Mouse (Mus musculus): Measurements from ENCODE around the gene Ankrd50.

Ankrd50 gene

DNA sequence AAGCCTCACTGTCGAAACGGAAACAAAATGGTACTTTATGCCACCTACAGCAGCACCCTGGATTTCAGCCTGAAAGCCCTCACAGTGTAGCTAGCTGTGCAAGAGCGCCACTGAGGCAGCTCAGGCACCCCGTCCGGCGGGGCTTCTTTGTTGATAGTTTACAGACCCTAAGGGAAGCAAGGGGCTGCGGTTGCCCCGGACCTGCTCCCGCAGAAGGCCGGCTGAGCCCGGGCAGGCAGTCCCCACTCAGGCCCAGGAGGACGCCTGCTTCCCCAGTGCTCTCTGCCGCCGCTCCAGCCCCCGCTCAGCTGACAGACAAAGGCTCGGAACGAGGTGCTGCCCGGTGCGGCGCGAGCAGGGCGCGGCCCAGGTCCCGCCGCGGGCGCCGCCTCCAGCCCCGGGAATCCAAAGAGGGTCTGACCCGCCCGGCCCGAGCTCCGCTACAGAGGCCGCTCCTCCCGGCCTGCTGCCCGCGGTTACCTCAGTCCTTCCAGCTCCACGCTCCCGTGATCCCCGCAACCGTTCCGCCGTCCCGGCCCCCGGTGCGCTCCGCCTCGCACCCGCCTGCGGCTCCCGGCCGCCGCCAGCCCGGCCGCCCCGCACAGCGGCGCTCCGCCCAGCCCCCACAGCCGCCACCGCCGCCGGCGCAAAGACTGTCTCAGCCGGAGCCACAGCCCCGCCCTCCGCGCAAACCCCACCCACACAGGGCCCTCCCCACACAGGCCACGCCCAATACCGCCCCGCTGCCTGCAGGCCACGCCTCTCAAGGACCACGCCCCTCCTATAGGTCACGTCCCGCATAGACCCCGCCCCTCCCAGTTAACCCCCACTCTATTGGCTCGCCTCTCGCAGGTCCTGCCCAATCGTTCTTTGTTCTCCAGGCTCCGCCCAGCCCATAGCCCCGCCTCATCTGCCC lies at the start of gene Ankrd50:
TSS of gene Ankrd50 (minus strand) at position 654 of the 916 bp plus-strand sequence.
- peak; percentile 99 to 100 for DNase-seq

- DNase-seq, result no peak
These were observed 49.6 kb upstream of the Ankrd50 start for GRCm38 (mm10) chr3:38534245-38534644.

- DNase-seq, result no peak
These were observed 35.8 kb upstream of the Ankrd50 start for GRCm38 (mm10) chr3:38520426-38520825.

DNA sequence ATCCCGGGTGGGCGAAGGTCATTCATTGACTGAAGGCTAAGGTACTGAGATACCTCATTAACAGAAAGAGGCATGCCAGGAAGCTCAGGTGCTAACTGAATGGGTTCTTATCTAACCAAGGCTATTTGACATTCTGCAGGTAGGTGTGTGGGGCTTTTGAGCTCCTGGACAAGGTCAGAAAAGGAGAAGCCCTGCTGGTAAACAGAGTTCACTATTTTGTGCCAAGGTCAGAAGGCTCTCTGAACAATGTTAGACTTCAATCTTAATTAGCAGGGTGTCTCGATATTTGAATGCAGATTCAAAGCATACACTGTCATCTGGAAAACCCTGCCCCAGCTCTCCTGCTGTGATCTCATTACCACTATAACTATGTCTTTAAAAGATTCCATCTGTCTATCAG lies 35.3 kb upstream of the Ankrd50 start:
- DNase-seq, result no peak

GRCm38 (mm10) chr3:38503606-38504005 lies 19.0 kb upstream of the Ankrd50 start:
- no peak for DNase-seq

DNA sequence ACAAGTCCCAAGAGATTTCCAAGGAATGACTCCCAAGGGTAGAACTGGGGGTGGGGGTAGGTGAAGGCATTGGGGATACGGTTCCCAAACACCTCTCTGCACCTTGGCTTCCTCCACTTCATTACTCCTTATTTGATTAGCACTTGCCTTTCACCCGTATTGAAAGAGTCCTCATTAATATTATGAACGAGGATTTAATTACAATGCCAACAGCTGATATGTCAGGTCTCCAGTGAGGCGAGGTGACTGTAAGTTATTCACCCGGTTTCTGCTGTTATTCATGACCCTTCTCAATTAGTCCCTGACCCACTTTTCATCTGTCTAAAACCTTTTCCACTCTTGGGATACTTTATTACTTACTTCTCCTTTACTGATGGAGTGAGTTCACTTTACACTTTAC lies 17.5 kb upstream of the Ankrd50 start:
- no peak for DNase-seq

GRCm38 (mm10) chr3:38501739-38502138 lies 17.1 kb upstream of the Ankrd50 start:
- DNase-seq, result no peak

DNA sequence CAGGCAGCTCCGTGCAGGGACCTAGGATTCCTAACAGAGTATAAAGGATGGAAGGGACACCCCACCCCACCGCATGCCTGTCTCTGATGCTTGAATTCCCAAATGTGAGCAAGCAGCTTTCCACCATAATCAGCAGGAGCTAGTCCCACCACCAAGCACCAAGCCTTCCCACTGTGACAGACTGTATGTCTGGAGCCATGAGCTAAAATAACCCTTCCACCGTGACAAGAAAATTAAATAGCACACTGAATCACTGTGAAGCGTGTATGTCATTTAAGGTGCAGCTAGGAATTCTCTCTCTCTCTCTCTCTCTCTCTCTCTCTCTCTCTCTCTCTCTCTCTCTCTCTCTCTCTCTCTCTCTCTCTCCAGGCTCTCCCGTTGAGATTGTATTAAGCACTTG lies 16.7 kb upstream of the Ankrd50 start:
- DNase-seq, result no peak

- no peak for DNase-seq
These were observed 13.9 kb upstream of the Ankrd50 start for GRCm38 (mm10) chr3:38498561-38498960.

GRCm38 (mm10) chr3:38496795-38497385 lies 12.2 kb upstream of the Ankrd50 start:
- DNase-seq, result peak; percentile 4 to 13

DNA sequence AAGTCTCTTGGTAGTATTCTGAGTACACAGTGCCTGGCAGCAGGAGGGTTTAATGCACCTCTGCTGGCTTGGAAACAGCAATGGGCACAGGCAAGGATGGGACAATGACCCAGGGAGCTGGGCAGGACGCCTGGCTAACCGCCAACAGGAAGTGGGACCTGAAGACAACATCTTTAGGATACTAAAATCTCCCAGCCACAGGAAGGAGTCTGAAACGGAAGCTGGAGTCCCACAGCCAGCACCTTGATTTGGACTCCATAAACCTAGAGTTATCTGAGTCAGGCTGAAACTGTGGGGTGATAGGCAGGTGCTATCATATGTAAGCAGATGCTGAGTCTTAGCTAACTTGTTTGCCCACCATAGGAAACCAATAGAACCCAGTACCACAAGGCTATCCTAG lies 7.1 kb upstream of the Ankrd50 start:
- no peak for DNase-seq

DNA sequence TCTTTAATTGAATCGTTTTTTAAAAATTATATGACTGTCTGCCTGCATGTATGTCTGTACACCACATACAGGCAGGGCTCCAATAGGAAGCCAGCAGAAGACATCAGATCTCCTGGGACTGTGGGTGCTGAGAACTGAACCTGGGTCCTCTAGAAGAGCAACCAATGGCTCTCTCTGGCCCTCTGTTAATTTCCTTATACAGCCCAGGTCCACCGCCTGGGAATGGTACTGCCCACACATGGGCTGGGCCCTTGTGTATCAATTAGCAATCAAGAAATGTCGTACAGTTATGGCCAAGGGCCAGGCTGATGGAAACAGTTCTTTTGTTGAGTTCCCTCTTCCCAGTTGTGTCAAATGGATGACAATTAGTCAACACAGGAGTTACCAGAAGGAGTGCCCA lies 6.6 kb upstream of the Ankrd50 start:
- DNase-seq, result no peak

- no peak for DNase-seq
These were observed 6.1 kb upstream of the Ankrd50 start for GRCm38 (mm10) chr3:38490720-38491119.

- no peak for DNase-seq
These were observed 482 bp upstream of the Ankrd50 start for GRCm38 (mm10) chr3:38485107-38485545.

- DNase-seq, result peak; percentile 25 to 41
These were observed 1.1 kb downstream of the Ankrd50 start for GRCm38 (mm10) chr3:38483551-38483950.

GRCm38 (mm10) chr3:38482749-38483148 lies 1.9 kb downstream of the Ankrd50 start:
- DNase-seq, result peak in 1 of 2 experiments; percentile 24

- peak in 1 of 2 experiments; percentile 43 for DNase-seq
These were observed 3.5 kb downstream of the Ankrd50 start for GRCm38 (mm10) chr3:38481106-38481505.

DNA sequence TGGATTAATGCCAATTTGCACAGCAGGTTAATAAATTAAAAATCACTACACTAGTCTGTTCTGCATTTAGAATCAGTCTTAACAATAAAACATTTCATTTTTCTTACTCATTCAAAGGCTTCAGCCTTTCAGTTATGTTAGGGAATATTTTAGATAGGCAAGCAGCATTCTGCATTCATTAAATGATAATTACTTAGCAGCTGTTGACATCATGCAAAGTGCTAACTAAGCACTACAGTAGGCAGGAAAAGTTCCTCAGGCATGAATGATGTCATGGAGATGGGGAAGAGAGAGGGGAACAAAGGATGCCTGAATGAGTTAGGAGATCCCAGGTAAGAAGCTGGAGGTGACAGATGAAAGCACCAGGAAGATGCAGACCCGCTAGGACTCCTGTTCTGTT lies 6.7 kb downstream of the Ankrd50 start:
- DNase-seq, result no peak

- DNase-seq, result no peak
These were observed 9.1 kb downstream of the Ankrd50 start for GRCm38 (mm10) chr3:38475587-38475986.

- no peak for DNase-seq
These were observed 11.5 kb downstream of the Ankrd50 start for GRCm38 (mm10) chr3:38473138-38473537.

GRCm38 (mm10) chr3:38471516-38471915 lies 13.1 kb downstream of the Ankrd50 start:
- no peak for DNase-seq

DNA sequence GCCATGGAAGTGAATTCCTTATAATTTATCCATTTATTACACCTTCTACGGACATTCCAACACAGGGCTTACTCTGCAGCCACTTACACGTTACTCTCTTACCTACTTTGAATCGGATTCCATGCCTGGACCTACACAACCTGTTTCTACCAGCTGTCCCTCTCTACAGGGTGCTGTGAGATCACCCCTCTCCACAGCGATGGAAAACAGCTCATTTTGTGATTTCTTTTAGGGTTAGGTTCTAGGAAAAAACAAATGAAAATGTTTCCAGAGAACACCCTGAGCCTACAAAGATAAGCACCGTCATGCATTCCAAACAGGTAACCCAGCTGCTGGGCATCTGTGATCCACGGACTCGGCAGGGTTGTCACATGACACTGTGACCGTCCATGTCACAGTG lies 16.5 kb downstream of the Ankrd50 start:
- no peak for DNase-seq

GRCm38 (mm10) chr3:38466880-38467405 lies 17.7 kb downstream of the Ankrd50 start:
- no peak for DNase-seq

DNA sequence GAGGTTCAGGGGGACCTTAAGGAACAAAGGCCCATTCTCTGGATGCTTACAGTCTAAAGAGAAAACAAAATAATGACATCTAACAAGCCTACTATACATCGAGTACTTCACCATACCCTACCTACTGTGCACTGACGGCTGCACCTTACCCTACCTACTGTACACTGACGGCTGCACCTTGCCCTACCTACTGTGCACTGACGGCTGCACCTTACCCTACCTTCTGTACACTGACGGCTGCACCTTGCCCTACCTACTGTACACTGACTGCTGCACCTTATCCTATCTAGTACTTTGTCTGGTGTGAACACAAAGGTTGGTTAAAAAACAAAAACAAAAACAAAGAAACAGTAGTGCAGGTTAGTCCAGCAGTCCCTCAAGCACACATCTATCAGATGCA lies 18.5 kb downstream of the Ankrd50 start:
- no peak for DNase-seq

Data from thymus, postnatal 36 days (tissue).